8 mouse cellular contexts compared by ENCODE assay signal in genomic region chr7:4431548-4431947, GRCm38 (mm10). TPM values are rescaled to one million over a fixed set of nuclear protein-coding genes. Genes with fewer than 3 reads are reported as not detected.
DNase-seq lines count a peak whose midpoint lies in the region; ATAC-seq lines count a peak whose summit lies in the region.

No protein-coding gene starts in this region.

- H3K4me3 ChIP-seq in midbrain, embryonic 10.5 days = no peak overlapping the region
- no peak overlapping the region for H3K4me3 ChIP-seq in midbrain, embryonic 16.5 days (ENCODE audit: low read depth, low read length)
- H3K4me3 ChIP-seq in liver, embryonic 13.5 days (replicated peaks) = no peak overlapping the region

- H3K27ac ChIP-seq in midbrain, embryonic 10.5 days (replicated peaks) = no peak overlapping the region
- no peak overlapping the region for H3K27ac ChIP-seq in midbrain, embryonic 16.5 days (ENCODE audit: low read length)
- H3K27ac ChIP-seq in liver, embryonic 13.5 days = no peak overlapping the region

- H3K4me2 ChIP-seq in midbrain, embryonic 16.5 days (ENCODE audit: low read length) = no peak overlapping the region
- H3K4me2 ChIP-seq in liver, embryonic 13.5 days = no peak overlapping the region

- H3K9ac ChIP-seq in midbrain, embryonic 16.5 days (ENCODE audit: low read depth, low read length) = no peak overlapping the region
- H3K9ac ChIP-seq in liver, embryonic 13.5 days = no peak overlapping the region

- peaks cover 95% of the 10 kb centered on the region for H3K36me3 ChIP-seq in midbrain, embryonic 10.5 days
- peaks cover 46% of the 10 kb centered on the region for H3K36me3 ChIP-seq in midbrain, embryonic 16.5 days (ENCODE audit: control insufficient read depth, insufficient read depth, low read length)
- peaks cover 70% of the 10 kb centered on the region for H3K36me3 ChIP-seq in liver, embryonic 13.5 days

- H3K27me3 ChIP-seq in midbrain, embryonic 10.5 days (ENCODE audit: low read depth, poor library complexity, severe bottlenecking) = no peaks in the 10 kb centered on the region
- no peaks in the 10 kb centered on the region for H3K27me3 ChIP-seq in midbrain, embryonic 16.5 days (ENCODE audit: control insufficient read depth, insufficient read depth, low read depth, low read length)
- H3K27me3 ChIP-seq in liver, embryonic 13.5 days = no peaks in the 10 kb centered on the region

- peak; percentile 76 for DNase-seq in midbrain, embryonic 10.5 days (ENCODE audit: low spot score)
- DNase-seq in adipocyte (ENCODE audit: low spot score) = peak; percentile 45
- DNase-seq in embryo, embryonic 9.5 days (ENCODE audit: extremely low spot score) = peak; percentile 73
- DNase-seq in kidney, adult 8-10 months = peak; percentile 66 to 87
- DNase-seq in liver, embryonic 13.5 days = peak; percentile 59
- peak; percentile 32 for DNase-seq in right cerebral cortex, postnatal 25 days
- DNase-seq in yolk sac, embryonic 10.5 days (ENCODE audit: low spot score) = peak; percentile 30

- ATAC-seq in midbrain, embryonic 16.5 days = no peak
- ATAC-seq in liver, embryonic 13.5 days (ENCODE audit: low read depth) = no peak

- 0 out of 2 replicates have a peak, but pooled peaks cover 4% of the 10 kb centered on the region for H3K9me3 ChIP-seq in midbrain, embryonic 10.5 days (replicated peaks)
- no peaks in the 10 kb centered on the region for H3K9me3 ChIP-seq in midbrain, embryonic 16.5 days (replicated peaks; ENCODE audit: control insufficient read depth, low read length, poor library complexity, severe bottlenecking)
- H3K9me3 ChIP-seq in liver, embryonic 13.5 days (replicated peaks) = no peaks in the 10 kb centered on the region

- H3K4me1 ChIP-seq in midbrain, embryonic 10.5 days = no peaks in the 10 kb centered on the region
- H3K4me1 ChIP-seq in midbrain, embryonic 16.5 days (ENCODE audit: control insufficient read depth, insufficient read depth, low read length) = no peaks in the 10 kb centered on the region
- H3K4me1 ChIP-seq in liver, embryonic 13.5 days (replicated peaks) = no peaks in the 10 kb centered on the region

- 81% methylated on average over 6 of the region's 6 CpGs for whole genome bisulfite sequencing in midbrain, embryonic 10.5 days
- WGBS in midbrain, embryonic 16.5 days = 79% methylated on average over 6 of the region's 6 CpGs
- WGBS in liver, embryonic 13.5 days (ENCODE audit: insufficient replicate concordance) = 67% methylated on average over 6 of the region's 6 CpGs

RNA-seq across cellular contexts. Expression of gene Rdh13, which starts 13.9 kb away (rescaled TPM):
- polyA plus RNA-seq in midbrain, embryonic 10.5 days (2016; fragmentation: Nextera tagmentation; extraction: Ambion mirVana) = 34.9 and 35.8 TPM in 2 replicates
- 43.2 and 45.6 TPM in 2 replicates for polyA plus RNA-seq in midbrain, embryonic 16.5 days (2015; fragmentation: Nextera tagmentation; extraction: Ambion mirVana)
- 7.7 and 7.9 TPM in 2 replicates for polyA plus RNA-seq in liver, embryonic 13.5 days (2015; fragmentation: Nextera tagmentation; extraction: Ambion mirVana)

RNA-seq across cellular contexts. Expression of gene Eps8l1, which starts 28.9 kb away (rescaled TPM):
- polyA plus RNA-seq in midbrain, embryonic 10.5 days (2016; fragmentation: Nextera tagmentation; extraction: Ambion mirVana) = 2.9 and 3.4 TPM in 2 replicates
- 12.8 TPM in 2 replicates for polyA plus RNA-seq in midbrain, embryonic 16.5 days (2015; fragmentation: Nextera tagmentation; extraction: Ambion mirVana)
- polyA plus RNA-seq in liver, embryonic 13.5 days (2015; fragmentation: Nextera tagmentation; extraction: Ambion mirVana) = 1.4 TPM in 2 replicates

RNA-seq across cellular contexts. Expression of gene Gp6, which starts 34.0 kb away (rescaled TPM):
- polyA plus RNA-seq in midbrain, embryonic 10.5 days (2016; fragmentation: Nextera tagmentation; extraction: Ambion mirVana) = 0.21 and 0.25 TPM in 2 replicates
- polyA plus RNA-seq in midbrain, embryonic 16.5 days (2015; fragmentation: Nextera tagmentation; extraction: Ambion mirVana) = 0.06 TPM in 1 of 2 replicates, not detected in the other
- polyA plus RNA-seq in liver, embryonic 13.5 days (2015; fragmentation: Nextera tagmentation; extraction: Ambion mirVana) = 4.3 and 4.6 TPM in 2 replicates
